Mouse (Mus musculus): ENCODE data around the gene Gm10964. TPM values are rescaled to one million over a fixed set of nuclear protein-coding genes. Genes with fewer than 3 reads are reported as not detected.

Gm10964 gene
- polyA plus RNA-seq, 1 experiment from 2014 or later: not detected

Other genes starting within 250 kb of the Gm10964 start
- gene Syt6, start 164.1 kb upstream of the Gm10964 start, polyA plus RNA-seq (2018): not detected in 3 replicates
- gene Atg4a-ps, start 93.3 kb upstream of the Gm10964 start, polyA plus RNA-seq (2018): 0.18 to 0.29 TPM (median 0.23 TPM) in 3 replicates
- 0.04 to 0.85 TPM (median 0.12 TPM) in 3 replicates for gene Olfml3, start 1.4 kb upstream of the Gm10964 start, polyA plus RNA-seq (2018)
- 29.3 to 50.0 TPM (median 35.0 TPM) in 3 replicates for gene Hipk1, start 52.2 kb downstream of the Gm10964 start, polyA plus RNA-seq (2018)
- 4.8 to 7.4 TPM (median 5.8 TPM) in 3 replicates for gene Dclre1b, start 70.1 kb downstream of the Gm10964 start, polyA plus RNA-seq (2018)
- gene Ap4b1, start 70.2 kb downstream of the Gm10964 start, polyA plus RNA-seq (2018): 5.2 to 11.4 TPM (median 9.4 TPM) in 3 replicates
- 0.11 TPM in 1 of 3 replicates, not detected in the others for gene Gm43064, start 70.2 kb downstream of the Gm10964 start, polyA plus RNA-seq (2018)
- not detected in 3 replicates for gene Bcl2l15, start 93.2 kb downstream of the Gm10964 start, polyA plus RNA-seq (2018)
- gene Ptpn22, start 120.4 kb downstream of the Gm10964 start, polyA plus RNA-seq (2018): 18.6 to 55.2 TPM (median 22.4 TPM) in 3 replicates
- 7.3 to 9.9 TPM (median 7.8 TPM) in 3 replicates for gene Rsbn1, start 174.8 kb downstream of the Gm10964 start, polyA plus RNA-seq (2018)
- 10.5 to 13.4 TPM (median 13.3 TPM) in 3 replicates for gene Phtf1, start 228.7 kb downstream of the Gm10964 start, polyA plus RNA-seq (2018)

Measured in macrophage (primary cell).